Mouse (Mus musculus) liver, embryonic 16.5 days (tissue): Measurements from ENCODE around the gene Astn1. TPM values are rescaled to one million over a fixed set of nuclear protein-coding genes. Genes with fewer than 3 reads are reported as not detected.

Experiments used
- ATAC-seq: fragments of 200-750 bp; cut with Nextera tagmentation; 2 replicates; pipeline ENCODE4 v1.8.0; 2017; ENCODE audit warnings: low read depth, mild to moderate bottlenecking, moderate number of reproducible peaks, moderate library complexity
- H3K27ac ChIP-seq: fragments of 300-500 bp; sonication (generic); 2 replicates; pipeline ENCODE4 v1.5.1; 2014; ENCODE audit warnings: mild to moderate bottlenecking, low read length
- H3K27me3 ChIP-seq: fragments of 300-500 bp; sonication (generic); 2 replicates; pipeline ENCODE4 v1.6.1; 2014; ENCODE audit warnings: low read depth, low read length, mixed read lengths; ENCODE audit not compliant: control insufficient read depth, insufficient read depth
- H3K36me3 ChIP-seq: fragments of 300-500 bp; sonication (generic); 2 replicates; pipeline ENCODE4 v1.6.1; 2014; ENCODE audit warnings: mild to moderate bottlenecking; ENCODE audit not compliant: control insufficient read depth, insufficient read depth
- H3K4me1 ChIP-seq: fragments of 300-500 bp; sonication (generic); 2 replicates; pipeline ENCODE4 v1.6.1; 2014; ENCODE audit warnings: low read depth, low read length, mixed read lengths; ENCODE audit not compliant: control insufficient read depth
- H3K4me2 ChIP-seq: fragments of 300-500 bp; sonication (generic); 2 replicates; pipeline ENCODE4 v1.6.1; 2014; ENCODE audit warnings: low read depth, low read length, mixed read lengths
- H3K4me3 ChIP-seq: fragments of 300-500 bp; sonication (generic); 2 replicates; pipeline ENCODE4 v1.5.1; 2014; ENCODE audit warnings: low read depth, mild to moderate bottlenecking, low read length
- H3K9ac ChIP-seq: fragments of 300-500 bp; sonication (generic); 2 replicates; pipeline ENCODE4 v1.6.1; 2014; ENCODE audit warnings: low read depth, low read length
- H3K9me3 ChIP-seq: fragments of 300-500 bp; sonication (generic); replicated peaks from 2 replicates; pipeline ENCODE4 v1.6.1; 2016; ENCODE audit warnings: low read length; ENCODE audit not compliant: control insufficient read depth
- WGBS: fragments of 180-500 bp; shearing (Covaris S2); extraction: QIAGEN DNeasy Blood & Tissue Kit; methylation state at CpG from one replicate; pipeline ENCODE4 v1.1.7; 2014; ENCODE audit not compliant: insufficient replicate concordance; 5-methylcytosine and 5-hydroxymethylcytosine counted together
- polyA plus RNA-seq: library from polyadenylated mRNA; unstranded; fragments of >200 nt; fragmentation: Nextera tagmentation; extraction: Ambion mirVana; gene quantifications from 2 replicates; pipeline ENCODE4 v1.2.1, GENCODE M21; 2015

Astn1 gene
- polyA plus RNA-seq, 1 experiment from 2014 or later = not detected

DNA sequence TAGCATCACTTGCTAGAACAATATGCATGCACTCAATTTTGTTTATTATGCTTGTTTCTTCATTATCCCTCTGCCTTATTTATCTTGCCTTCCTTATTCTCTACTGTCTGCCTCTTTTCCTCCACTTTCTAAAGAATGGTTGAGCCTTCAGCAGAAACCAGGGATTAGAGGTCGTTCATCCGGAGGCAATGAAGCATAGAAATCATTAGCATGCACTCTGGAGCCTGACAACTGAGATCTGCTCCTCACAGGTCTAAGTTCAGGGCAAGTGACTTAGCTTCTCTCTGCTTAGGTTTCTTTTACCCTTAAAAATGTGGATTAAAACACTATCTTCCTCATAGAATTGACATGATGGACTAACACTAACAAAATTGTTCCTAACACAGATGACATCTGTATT, 241.0 kb downstream of the Astn1 start:
- Histone ChIP-seq H3K9ac (no peak overlapping the region), H3K27me3 (no peaks in the 10 kb centered on the region), H3K4me1 (no peaks in the 10 kb centered on the region), H3K27ac (no peak overlapping the region), H3K4me3 (no peak overlapping the region), H3K9me3 (no peaks in the 10 kb centered on the region), H3K4me2 (no peak overlapping the region), H3K36me3 (no peaks in the 10 kb centered on the region)
- WGBS = 46% methylated on average over 2 of the region's 2 CpGs
- no peak for ATAC-seq

DNA sequence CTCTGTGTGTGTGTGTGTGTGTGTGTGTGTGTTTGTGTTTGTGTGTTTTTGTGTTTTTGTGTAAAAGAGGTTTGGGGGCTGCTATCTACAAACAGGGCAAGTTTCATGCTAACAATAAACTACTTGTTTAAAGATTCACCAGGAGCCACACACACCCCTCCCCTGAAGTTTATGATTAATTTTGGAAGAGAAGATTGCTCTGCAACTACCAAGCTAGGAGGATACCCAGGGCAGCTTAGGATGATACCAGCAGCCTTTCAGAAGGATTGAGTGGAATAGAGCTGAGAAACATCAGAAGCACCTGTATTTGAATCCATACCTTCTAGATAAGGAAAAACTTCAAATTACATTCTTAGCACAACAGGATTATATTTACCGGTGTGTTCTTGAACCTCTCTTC, 242.1 kb downstream of the Astn1 start:
- WGBS = 86% methylated on average over 1 of the region's 1 CpGs

DNA sequence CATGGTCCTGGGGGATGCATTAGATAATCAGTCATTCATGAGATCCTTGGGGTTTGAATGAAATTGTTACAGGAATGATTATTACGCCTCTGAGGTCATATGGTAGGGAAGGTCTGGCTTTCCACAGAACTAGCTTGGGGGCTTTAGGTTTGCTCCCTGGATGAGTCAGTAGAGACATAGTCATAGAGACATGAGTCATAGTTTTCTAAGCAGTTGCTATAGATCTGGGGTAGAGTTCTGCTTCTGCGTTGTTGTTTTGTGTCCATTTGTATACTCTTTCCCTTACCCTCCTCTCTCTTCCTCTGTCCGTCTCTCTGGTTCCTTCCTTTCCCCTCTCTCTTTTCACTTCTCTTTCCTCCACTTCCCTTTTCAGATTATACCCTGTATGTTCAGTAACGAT, 243.5 kb downstream of the Astn1 start:
- Histone ChIP-seq H3K9ac (no peak overlapping the region), H3K36me3 (no peaks in the 10 kb centered on the region), H3K9me3 (no peaks in the 10 kb centered on the region), H3K4me3 (no peak overlapping the region), H3K27me3 (no peaks in the 10 kb centered on the region), H3K4me2 (no peak overlapping the region), H3K4me1 (no peaks in the 10 kb centered on the region), H3K27ac (no peak overlapping the region)
- WGBS = 47% methylated on average over 4 of the region's 4 CpGs
- no peak for ATAC-seq

More for the DNA sequence above, 242.1 kb downstream of the Astn1 start:
- H3K27ac ChIP-seq = no peak overlapping the region
- H3K4me1 ChIP-seq = no peaks in the 10 kb centered on the region
- no peaks in the 10 kb centered on the region for H3K27me3 ChIP-seq
- H3K36me3 ChIP-seq = no peaks in the 10 kb centered on the region
- no peak overlapping the region for H3K4me2 ChIP-seq
- no peak overlapping the region for H3K9ac ChIP-seq
- no peaks in the 10 kb centered on the region for H3K9me3 ChIP-seq
- H3K4me3 ChIP-seq = no peak overlapping the region
- no peak for ATAC-seq

DNA sequence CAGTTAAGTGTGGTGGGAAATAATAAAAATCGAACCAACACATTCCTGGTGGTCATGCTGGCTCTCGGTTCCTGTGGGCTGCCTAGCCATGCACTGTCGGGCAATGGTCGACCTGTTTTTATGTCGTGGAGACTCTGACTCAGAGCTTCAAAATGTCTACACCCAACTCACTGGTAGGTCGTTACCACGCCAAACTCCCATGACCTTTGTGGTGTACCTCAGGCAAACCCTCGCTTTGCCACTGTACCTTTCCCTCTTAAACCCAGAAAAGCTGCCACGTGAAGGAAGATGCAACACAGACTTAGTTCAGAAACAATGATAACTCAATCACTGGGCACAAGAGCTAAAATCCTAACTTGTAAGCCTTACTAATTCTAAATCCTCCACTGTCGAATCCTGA, 244.3 kb downstream of the Astn1 start:
- H3K4me2 ChIP-seq = no peak overlapping the region
- WGBS = 65% methylated on average over 10 of the region's 10 CpGs
- H3K4me1 ChIP-seq = no peaks in the 10 kb centered on the region
- H3K9ac ChIP-seq = no peak overlapping the region
- H3K27me3 ChIP-seq = no peaks in the 10 kb centered on the region
- H3K27ac ChIP-seq = no peak overlapping the region
- ATAC-seq = no peak
- no peaks in the 10 kb centered on the region for H3K9me3 ChIP-seq
- no peak overlapping the region for H3K4me3 ChIP-seq
- no peaks in the 10 kb centered on the region for H3K36me3 ChIP-seq

DNA sequence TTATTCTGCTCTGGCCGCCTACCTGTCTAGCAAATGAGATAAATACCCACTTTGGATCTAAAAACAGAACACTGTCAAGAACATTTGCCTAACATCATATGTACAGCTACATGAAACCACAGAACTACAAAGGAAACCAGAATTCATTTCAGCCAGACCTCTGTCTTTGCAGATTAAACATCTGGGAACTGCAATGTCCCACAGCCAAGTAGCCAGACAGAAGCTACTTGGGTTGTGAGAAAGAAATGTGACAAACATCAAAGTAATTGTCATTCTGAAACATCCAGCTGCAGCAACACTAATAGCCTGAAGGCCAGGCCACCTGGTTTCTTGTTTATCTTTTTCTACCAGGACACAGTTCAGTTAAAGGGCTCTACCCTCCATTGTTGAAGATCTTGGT, 245.1 kb downstream of the Astn1 start:
- no peaks in the 10 kb centered on the region for H3K9me3 ChIP-seq
- no peak overlapping the region for H3K4me2 ChIP-seq
- no peak overlapping the region for H3K9ac ChIP-seq
- WGBS = 48% methylated on average over 1 of the region's 1 CpGs
- H3K27me3 ChIP-seq = no peaks in the 10 kb centered on the region
- H3K36me3 ChIP-seq = no peaks in the 10 kb centered on the region
- H3K4me3 ChIP-seq = no peak overlapping the region
- no peak overlapping the region for H3K27ac ChIP-seq
- ATAC-seq = no peak
- H3K4me1 ChIP-seq = no peaks in the 10 kb centered on the region

DNA sequence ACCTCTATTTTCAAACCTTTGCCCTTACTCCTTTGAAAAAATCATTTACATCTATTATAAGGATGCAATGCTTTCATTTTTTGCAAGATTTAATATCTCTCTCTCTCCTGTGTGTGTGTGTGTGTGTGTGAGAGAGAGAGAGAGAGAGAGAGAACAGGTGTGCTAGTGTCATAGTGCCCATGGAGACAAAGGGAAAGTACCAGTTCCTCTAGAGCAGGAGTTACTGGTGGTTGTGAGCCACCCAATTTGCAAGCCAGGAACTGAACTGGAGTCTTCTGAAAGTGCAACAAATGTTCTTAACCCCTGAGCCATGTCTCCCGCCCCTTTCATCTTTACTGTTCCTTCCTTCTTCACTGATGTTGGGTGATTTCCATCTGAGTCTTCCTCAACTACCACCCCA, 253.1 kb downstream of the Astn1 start:
- Histone ChIP-seq H3K27ac (no peak overlapping the region), H3K4me1 (no peaks in the 10 kb centered on the region), H3K9ac (no peak overlapping the region), H3K4me3 (no peak overlapping the region), H3K4me2 (no peak overlapping the region), H3K9me3 (no peaks in the 10 kb centered on the region), H3K27me3 (no peaks in the 10 kb centered on the region), H3K36me3 (no peaks in the 10 kb centered on the region)
- ATAC-seq = no peak
- 55% methylated on average over 1 of the region's 1 CpGs for WGBS

DNA sequence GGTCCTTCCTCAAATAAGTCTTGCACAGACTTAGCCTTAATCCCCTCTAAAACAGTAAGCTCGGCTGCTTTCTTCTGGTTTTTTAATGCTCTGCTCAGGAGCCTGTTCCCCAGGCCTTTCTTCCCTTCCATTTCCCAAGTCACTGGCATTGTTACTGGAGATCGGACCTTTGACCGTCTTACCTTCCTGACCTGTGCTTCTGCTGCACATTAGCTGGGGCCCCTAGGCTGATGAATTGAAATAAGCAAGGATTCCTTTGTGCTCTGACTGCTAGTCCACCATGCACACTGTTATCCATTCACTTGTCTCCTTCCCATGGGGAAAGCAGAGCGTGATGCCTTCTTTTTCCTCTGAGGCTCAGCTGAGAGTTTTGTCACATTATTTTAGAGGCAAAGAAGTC, 255.9 kb downstream of the Astn1 start:
- Histone ChIP-seq H3K36me3 (no peaks in the 10 kb centered on the region), H3K27me3 (no peaks in the 10 kb centered on the region), H3K4me3 (no peak overlapping the region), H3K4me1 (no peaks in the 10 kb centered on the region), H3K9me3 (no peaks in the 10 kb centered on the region), H3K4me2 (no peak overlapping the region), H3K9ac (no peak overlapping the region), H3K27ac (no peak overlapping the region)
- ATAC-seq = no peak
- 70% methylated on average over 4 of the region's 4 CpGs for WGBS

DNA sequence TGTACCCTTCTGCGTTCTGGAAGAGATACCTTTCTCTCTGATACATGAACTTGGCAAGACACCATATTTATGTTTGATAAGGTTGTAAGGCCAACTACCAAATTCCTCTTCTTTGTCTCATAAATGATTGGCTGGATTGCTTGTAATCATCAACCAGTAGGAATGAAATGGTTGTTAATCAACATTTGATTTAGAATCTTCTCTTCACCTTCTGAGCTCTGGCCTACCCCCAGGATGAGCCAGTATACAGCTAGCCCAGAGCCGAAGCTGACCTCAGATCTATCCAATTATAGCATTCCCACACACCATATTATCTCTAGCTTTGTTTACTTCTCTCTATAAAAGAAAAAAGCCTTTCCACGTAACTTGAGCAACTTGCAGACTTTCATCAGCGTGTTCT, 270.9 kb downstream of the Astn1 start:
- Histone ChIP-seq H3K4me3 (no peak overlapping the region), H3K9me3 (no peaks in the 10 kb centered on the region), H3K9ac (no peak overlapping the region), H3K36me3 (no peaks in the 10 kb centered on the region), H3K27ac (no peak overlapping the region), H3K4me2 (no peak overlapping the region), H3K27me3 (no peaks in the 10 kb centered on the region), H3K4me1 (no peaks in the 10 kb centered on the region)
- no peak for ATAC-seq
- 43% methylated on average over 4 of the region's 4 CpGs for WGBS

DNA sequence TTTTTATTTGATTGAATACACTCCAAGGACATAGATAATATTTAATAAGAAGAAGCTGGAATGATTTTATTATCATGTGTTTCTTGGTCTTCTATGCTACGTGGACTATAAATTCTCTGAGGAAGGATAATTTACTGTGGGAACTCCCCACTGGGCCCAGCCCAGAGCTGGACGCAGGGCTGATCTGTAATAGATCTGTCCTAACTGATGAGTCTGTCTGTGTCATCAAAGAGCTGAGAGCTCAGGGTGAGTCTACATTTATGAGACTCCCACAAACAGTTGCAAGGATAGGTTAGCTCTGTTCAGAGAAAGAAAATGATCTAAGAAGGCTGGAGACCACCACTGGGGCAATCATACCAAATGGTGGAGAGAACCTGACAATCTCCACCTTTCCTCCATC, 271.4 kb downstream of the Astn1 start:
- Histone ChIP-seq H3K4me2 (no peak overlapping the region), H3K9ac (no peak overlapping the region), H3K9me3 (no peaks in the 10 kb centered on the region), H3K27me3 (no peaks in the 10 kb centered on the region), H3K4me1 (no peaks in the 10 kb centered on the region), H3K4me3 (no peak overlapping the region), H3K27ac (no peak overlapping the region), H3K36me3 (no peaks in the 10 kb centered on the region)
- WGBS = 51% methylated on average over 2 of the region's 2 CpGs
- ATAC-seq = no peak

DNA sequence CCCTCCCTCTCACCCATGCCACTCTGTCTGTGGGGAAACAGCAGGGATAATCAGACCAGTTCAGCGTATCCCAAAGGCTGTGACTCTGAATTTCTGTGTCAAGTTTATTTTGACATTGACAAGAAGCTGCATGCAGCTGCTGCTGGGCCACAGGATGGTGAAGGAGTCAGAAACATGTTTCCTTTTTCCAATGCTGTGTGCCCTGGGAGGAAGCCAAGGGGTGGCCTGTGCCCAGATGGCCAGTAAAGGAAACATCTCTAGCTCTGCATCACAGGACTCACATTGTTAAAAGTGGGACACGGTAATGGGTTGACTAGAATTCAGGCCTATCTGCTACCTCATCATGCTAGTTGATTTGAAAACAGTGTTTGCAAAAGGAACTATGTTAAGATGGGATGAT, 279.2 kb downstream of the Astn1 start:
- Histone ChIP-seq H3K36me3 (no peaks in the 10 kb centered on the region), H3K4me3 (no peak overlapping the region), H3K9ac (no peak overlapping the region), H3K4me2 (no peak overlapping the region), H3K27ac (no peak overlapping the region), H3K27me3 (no peaks in the 10 kb centered on the region), H3K9me3 (no peaks in the 10 kb centered on the region), H3K4me1 (no peaks in the 10 kb centered on the region)
- WGBS = 53% methylated on average over 2 of the region's 2 CpGs
- no peak for ATAC-seq
